Comparison of ENCODE assay signal across 7 mouse cellular contexts in genomic region chr16:97962151-97962948, GRCm38 (mm10). TPM values are rescaled to one million over a fixed set of nuclear protein-coding genes. Genes with fewer than 3 reads are reported as not detected.
DNase-seq lines count a peak whose midpoint lies in the region; ATAC-seq lines count a peak whose summit lies in the region.

Gene C2cd2 (minus strand): TSS chr16:97962598.
Gene Zbtb21 (minus strand): TSS chr16:97962622.

- peak within 1 kb of the TSS; percentile 83 for H3K9ac ChIP-seq in intestine, embryonic 15.5 days

- H3K27me3 ChIP-seq in intestine, embryonic 15.5 days (replicated peaks), result no peaks in the 10 kb centered on the region
- H3K27me3 ChIP-seq in midbrain, embryonic 10.5 days (ENCODE audit: low read depth, poor library complexity, severe bottlenecking), result no peaks in the 10 kb centered on the region

- no peaks in the 10 kb centered on the region for H3K9me3 ChIP-seq in intestine, embryonic 15.5 days
- H3K9me3 ChIP-seq in midbrain, embryonic 10.5 days (replicated peaks), result no peaks in the 10 kb centered on the region

- peak within 1 kb of the TSS; percentile 98 for H3K27ac ChIP-seq in intestine, embryonic 15.5 days
- H3K27ac ChIP-seq in midbrain, embryonic 10.5 days (replicated peaks), result peak within 1 kb of the TSS; percentile 95

- peak within 1 kb of the TSS; percentile 79 for H3K4me3 ChIP-seq in intestine, embryonic 15.5 days (replicated peaks)
- H3K4me3 ChIP-seq in midbrain, embryonic 10.5 days, result peak within 1 kb of the TSS; percentile 90

- no peaks in the 10 kb centered on the region for H3K36me3 ChIP-seq in intestine, embryonic 15.5 days
- H3K36me3 ChIP-seq in midbrain, embryonic 10.5 days, result peaks cover 6% of the 10 kb centered on the region

- DNase-seq in adrenal gland, adult 18-20 months (ENCODE audit: low spot score in 2 of 2), result peak; percentile 96
- peak; percentile 97 for DNase-seq in embryo, embryonic 11 days
- DNase-seq in gastrocnemius, postnatal 36 days, result peak; percentile 94 to 96
- DNase-seq in left cerebral cortex, postnatal 25 days (ENCODE audit: low spot score in 2 of 2), result peak; percentile 95 to 98
- peak; percentile 96 for DNase-seq in midbrain, embryonic 10.5 days (ENCODE audit: low spot score)
- peak; percentile 97 for DNase-seq in right cerebral cortex, postnatal 4 days

- intact Hi-C loops in gastrocnemius, postnatal 36 days (cut with DNase I), result loop anchor here (1.0 kb wide), 1 partner anchor 40 kb away; no protein-coding TSS in a partner anchor
- intact Hi-C loops in left cerebral cortex, postnatal 25 days (cut with DNase I), result loop anchor here (1.0 to 2.0 kb wide), 4 partner anchors 34 to 118 kb away; partner anchors contain the start of genes B230307C23Rik and Prdm15

- no peaks in the 10 kb centered on the region for H3K4me1 ChIP-seq in intestine, embryonic 15.5 days (replicated peaks)
- H3K4me1 ChIP-seq in midbrain, embryonic 10.5 days, result peaks cover 11% of the 10 kb centered on the region

- H3K4me2 ChIP-seq in intestine, embryonic 15.5 days (replicated peaks), result peak within 1 kb of the TSS; percentile 70

- under 1% methylated on average over 78 of the region's 78 CpGs for WGBS in intestine, embryonic 15.5 days
- WGBS in midbrain, embryonic 10.5 days, result under 1% methylated on average over 78 of the region's 78 CpGs

- ATAC-seq in intestine, embryonic 15.5 days, result peak; percentile 99

RNA-seq across cellular contexts. Expression of gene C2cd2, which starts in this region (rescaled TPM):
- 10 to 100 TPM; 27.8 to 29.2 TPM for total RNA-seq in adrenal gland, adult 18-20 months (2021)
- 100 to 1,000 TPM; 194 to 223 TPM for total RNA-seq in gastrocnemius, postnatal 36 days (2021)
- 15.1 and 15.8 TPM in 2 replicates for polyA plus RNA-seq in intestine, embryonic 15.5 days (2015; fragmentation: Nextera tagmentation; extraction: Ambion mirVana)
- 10 to 100 TPM in 1 of 2 experiments, 1 to 10 TPM in 1; 8.1 to 15.9 TPM for total RNA-seq in left cerebral cortex, postnatal 25 days (2021)
- 15.6 and 15.8 TPM in 2 replicates for polyA plus RNA-seq in midbrain, embryonic 10.5 days (2016; fragmentation: Nextera tagmentation; extraction: Ambion mirVana)

RNA-seq across cellular contexts. Expression of gene Zbtb21, which starts in this region (rescaled TPM):
- 10 to 100 TPM; 36.2 to 47.2 TPM for total RNA-seq in adrenal gland, adult 18-20 months (2021)
- total RNA-seq in gastrocnemius, postnatal 36 days (2021), result 1 to 10 TPM; 5.6 to 6.4 TPM
- polyA plus RNA-seq in intestine, embryonic 15.5 days (2015; fragmentation: Nextera tagmentation; extraction: Ambion mirVana), result 11.7 and 12.4 TPM in 2 replicates
- 10 to 100 TPM; 25.4 to 31.7 TPM for total RNA-seq in left cerebral cortex, postnatal 25 days (2021)
- 14.7 and 15.0 TPM in 2 replicates for polyA plus RNA-seq in midbrain, embryonic 10.5 days (2016; fragmentation: Nextera tagmentation; extraction: Ambion mirVana)

Comparison
In these comparisons a context has a peak if more than half of its experiments do, and no peak if none do; other contexts are left out.
1. Peak in every context shown above with its lines: DNase-seq, ATAC-seq, H3K4me3 ChIP-seq and H3K27ac ChIP-seq.
2. RNA of gene C2cd2 (total RNA-seq): 194 to 223 TPM in gastrocnemius, postnatal 36 days; 27.8 to 29.2 TPM in adrenal gland, adult 18-20 months and 8.1 to 15.9 TPM in left cerebral cortex, postnatal 25 days; every median in the first group is over 4 times any median in the second.